Mouse (Mus musculus) ovary, adult 18-20 months (tissue): ENCODE measurements around the gene Sbf2.

Experiments
- DNase-seq: peaks from one replicate; pipeline ENCODE4 v3.0.0; 2022; ENCODE audit warnings: low spot score, mixed read lengths

The Sbf2 gene

GRCm38 (mm10) chr7:110307741-110308140 is 307.0 kb downstream of the Sbf2 start:
- DNase-seq: no peak

- no peak for DNase-seq
These were observed 308.4 kb downstream of the Sbf2 start for GRCm38 (mm10) chr7:110306281-110306680.

- no peak for DNase-seq
These were observed 309.2 kb downstream of the Sbf2 start for GRCm38 (mm10) chr7:110305486-110305885.

DNA sequence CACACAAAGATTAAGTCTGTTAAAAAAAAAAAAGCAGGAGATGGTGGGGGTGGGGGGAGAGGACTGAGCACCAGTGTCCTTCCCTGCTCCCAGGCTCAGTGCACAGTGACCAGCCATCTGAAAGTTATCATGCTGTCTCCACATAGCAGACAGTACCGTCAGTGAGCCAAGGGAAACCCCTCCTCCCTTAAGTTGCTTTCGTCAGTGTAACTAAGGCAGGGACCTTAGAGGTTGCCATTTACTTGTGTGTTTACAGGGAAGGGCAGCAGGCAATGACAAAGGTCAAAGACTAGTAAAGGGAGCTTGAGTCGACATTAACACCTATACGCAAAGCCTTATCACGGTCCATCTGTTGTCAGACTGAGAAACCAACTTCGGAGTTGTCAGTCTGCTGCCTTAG is 311.8 kb downstream of the Sbf2 start:
- DNase-seq: no peak

- DNase-seq: no peak
These were observed 315.8 kb downstream of the Sbf2 start for GRCm38 (mm10) chr7:110298739-110299410.

DNA sequence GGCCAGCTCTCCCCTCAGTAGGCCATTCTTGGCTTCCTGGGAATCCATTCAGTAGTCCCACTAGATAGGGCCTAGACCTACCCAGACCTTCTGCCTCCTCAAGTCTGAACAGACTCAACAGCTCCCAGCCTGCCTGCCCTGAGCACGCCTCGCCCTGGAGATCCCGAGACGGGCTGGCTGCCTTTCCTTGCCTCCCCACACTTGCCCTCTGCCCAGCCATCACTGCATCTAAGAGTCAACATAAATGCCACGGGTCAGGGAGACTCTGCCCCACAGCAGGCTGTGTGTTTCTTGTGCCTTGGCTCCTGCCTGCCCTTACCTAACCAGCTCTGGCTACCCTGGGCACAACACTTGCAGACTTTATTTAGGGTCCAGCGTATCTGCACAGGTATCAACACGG is 316.6 kb downstream of the Sbf2 start:
- DNase-seq: no peak

DNA sequence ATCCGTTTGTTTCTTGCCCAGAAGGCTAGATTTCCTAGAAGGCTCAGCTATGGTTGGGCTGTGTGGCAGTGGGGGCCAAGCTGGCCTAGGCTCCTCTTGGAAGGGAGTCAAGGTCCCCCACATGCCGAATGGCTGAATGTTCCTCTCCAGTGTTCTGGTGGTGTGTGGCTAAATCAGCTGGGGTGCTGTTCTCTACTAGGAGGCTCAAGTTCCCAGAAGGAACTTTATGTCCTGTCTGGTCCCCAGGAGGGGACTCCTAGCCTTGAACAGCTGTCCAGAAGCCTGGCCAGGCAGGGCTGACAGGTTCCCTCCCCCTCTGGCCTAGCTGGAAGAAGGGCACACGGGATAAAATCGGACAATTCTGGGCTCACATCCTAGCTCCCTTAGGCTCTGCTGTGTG is 317.1 kb downstream of the Sbf2 start:
- DNase-seq: no peak

DNA sequence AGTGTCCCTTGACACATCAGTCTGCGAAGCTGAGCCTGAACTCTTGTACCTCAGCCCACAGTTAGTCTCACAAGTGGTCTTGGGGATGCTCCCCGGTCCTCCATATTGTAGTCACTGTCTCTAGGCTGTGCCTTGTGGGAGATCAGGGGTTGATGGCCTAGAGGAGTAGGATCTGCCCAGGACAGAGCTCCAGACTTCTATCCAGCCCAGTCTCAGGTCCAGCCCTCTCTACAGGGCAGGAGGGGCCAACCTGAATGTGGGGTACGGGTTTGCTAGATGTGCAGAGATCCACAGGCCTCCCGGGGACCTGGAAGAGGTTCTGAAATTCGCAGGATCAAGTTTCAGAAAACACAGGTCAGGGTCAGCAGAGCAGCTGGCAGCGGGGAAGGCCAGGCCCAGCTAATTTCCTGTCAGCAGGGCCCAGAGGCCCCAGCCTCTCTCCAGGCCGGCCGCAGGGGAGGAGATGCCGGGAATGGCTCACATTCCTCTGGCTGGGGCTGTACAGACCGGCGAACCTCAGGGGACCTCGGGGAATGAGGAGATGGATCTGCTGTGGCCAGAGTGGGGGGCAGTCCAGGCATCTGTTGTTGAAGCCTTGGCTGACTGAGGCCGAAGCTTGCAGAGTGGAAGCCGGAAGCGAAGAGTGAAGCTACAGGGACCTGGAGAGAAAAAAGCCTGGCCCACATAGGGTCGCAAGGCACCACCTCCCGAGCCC is 317.7 kb downstream of the Sbf2 start:
- peak; percentile 48 for DNase-seq

GRCm38 (mm10) chr7:110289647-110290046 is 325.1 kb downstream of the Sbf2 start:
- no peak for DNase-seq

- DNase-seq: peak; percentile 33
These were observed 326.0 kb downstream of the Sbf2 start for GRCm38 (mm10) chr7:110288731-110289191.

GRCm38 (mm10) chr7:110288191-110288604 is 326.5 kb downstream of the Sbf2 start:
- no peak for DNase-seq

DNA sequence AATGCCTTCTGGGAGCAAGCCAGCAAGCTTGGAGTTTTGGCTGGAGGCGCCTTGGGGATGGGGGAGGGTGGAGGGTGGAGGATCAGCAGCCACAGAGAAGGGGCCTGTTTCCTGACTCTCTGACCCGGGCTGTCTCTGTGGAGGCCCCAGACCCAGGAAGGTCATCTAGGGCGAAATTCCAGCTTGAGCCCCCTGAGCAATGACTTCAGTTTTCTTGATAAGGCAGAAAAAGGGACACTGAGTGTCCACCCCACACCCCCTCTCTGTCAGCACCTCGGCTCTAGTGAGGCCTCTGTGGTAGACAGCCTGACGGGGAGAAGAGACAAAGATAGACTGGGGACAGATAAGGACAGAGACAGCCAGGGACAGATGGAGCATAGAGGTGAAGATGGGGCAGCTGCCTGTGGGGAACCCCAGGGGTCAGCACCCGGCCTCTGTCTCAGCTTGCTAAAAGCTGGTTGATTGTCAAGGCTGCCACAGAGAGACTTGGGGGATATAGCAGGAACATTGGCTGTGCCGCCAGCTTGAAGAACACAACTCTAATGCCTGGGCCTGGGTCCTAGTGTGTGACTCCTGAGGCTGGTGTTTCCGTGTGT is 327.1 kb downstream of the Sbf2 start:
- DNase-seq: no peak

DNA sequence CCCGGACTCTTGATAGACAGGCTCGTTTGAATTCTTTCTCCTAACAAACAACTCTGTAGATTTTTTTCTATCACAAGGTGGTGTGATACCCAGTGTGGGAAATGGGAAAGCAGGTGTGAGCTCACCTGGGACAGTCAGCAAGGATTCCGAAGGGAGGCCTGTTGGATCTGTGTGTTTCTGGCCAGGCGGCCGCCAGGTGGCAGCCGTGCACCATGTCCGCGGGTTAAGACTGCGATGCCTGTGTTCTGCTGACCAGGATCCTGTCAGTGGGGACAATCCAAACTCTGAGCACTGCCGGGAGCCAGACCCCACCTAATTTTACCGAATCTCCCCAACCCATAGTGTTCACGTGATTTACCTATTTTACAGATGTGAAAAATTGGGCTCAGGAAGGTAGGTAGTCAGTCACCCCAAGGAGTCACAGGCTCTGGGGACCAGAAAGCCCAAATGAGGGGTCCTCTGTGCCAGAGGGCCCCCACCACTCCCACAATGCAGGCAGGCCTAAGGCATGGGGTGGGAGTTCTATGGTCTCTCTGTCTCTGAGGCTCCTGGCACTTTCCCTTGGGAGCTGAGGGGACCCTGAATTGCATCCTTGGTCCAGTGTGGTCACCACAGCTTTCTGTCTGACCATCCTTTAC is 327.8 kb downstream of the Sbf2 start:
- peak; percentile 46 for DNase-seq

DNA sequence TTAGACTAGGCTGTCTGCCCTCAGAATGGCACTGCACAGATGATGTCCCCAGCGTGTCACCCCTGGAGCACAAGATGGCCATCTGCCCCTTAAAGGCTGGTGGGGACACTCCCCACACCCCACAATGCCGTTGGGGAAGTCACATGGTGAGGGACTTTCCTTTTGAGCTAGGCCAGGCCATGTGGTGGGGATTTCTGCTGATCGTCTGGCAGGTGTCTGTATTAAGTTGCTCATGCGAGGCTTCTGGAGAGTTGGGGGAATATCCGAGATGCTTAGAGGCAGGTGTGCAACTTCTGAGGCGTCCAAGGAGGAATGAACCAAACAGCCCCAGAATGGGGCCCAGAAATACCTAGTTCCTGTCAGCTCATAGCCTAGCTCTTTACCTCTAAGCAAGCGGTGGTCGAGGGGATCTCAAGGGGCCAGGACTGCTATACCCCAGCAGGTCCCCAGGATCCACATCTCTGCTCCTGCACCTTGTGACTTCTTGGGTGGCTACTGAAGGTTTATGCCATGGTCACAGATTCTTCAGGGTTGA is 328.5 kb downstream of the Sbf2 start:
- DNase-seq: no peak

DNA sequence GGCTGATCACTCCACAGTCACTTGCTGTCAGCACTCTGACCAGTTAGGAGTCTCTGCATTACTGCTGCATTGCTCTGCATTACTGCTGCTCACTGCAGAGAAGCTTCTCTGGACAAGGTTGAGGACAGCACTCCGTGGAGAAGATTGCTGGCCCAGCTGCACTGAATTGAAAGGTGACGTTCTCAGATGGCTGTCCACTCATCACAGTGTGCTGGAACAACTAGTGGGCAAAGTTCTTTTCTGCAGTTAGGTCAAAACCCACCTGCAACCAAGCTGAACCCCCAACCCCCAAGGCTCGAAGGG is 328.9 kb downstream of the Sbf2 start:
- DNase-seq: no peak

DNA sequence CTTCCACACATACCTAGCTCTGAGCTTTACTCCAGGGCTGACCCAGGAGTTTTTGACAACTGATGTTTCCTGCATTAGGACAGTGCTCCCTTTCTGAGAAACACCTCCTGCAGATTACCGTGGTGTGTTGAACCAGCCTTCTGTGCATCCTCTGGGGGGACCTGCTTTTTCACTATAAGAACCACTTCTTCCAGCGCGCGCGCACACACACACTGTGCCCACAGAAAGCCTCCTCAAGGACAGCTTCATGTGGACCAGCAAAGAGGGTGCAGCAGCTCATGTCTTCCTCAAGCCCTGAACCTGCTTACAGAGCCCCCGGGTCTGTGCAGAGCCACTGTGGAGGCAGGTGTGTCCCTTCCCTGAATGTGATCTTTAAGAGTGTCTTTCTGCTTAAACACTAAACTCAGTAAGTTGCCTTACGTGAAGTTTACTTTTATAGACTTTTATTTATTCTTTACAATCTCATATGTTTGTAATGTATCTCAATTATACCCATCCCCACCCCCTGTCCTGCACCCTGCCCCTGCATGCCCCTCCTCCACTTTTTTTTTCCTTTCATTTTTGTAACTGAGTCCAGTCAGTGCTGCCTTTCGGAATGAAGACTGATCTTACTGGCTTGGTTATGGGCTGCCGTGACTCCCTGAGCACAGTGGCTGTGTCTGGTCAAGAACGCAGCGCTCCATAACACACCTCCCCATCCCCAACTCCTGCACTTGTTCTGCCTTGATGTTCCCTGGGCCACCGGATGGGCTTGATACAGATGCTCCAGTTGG is 329.5 kb downstream of the Sbf2 start:
- DNase-seq: no peak

DNA sequence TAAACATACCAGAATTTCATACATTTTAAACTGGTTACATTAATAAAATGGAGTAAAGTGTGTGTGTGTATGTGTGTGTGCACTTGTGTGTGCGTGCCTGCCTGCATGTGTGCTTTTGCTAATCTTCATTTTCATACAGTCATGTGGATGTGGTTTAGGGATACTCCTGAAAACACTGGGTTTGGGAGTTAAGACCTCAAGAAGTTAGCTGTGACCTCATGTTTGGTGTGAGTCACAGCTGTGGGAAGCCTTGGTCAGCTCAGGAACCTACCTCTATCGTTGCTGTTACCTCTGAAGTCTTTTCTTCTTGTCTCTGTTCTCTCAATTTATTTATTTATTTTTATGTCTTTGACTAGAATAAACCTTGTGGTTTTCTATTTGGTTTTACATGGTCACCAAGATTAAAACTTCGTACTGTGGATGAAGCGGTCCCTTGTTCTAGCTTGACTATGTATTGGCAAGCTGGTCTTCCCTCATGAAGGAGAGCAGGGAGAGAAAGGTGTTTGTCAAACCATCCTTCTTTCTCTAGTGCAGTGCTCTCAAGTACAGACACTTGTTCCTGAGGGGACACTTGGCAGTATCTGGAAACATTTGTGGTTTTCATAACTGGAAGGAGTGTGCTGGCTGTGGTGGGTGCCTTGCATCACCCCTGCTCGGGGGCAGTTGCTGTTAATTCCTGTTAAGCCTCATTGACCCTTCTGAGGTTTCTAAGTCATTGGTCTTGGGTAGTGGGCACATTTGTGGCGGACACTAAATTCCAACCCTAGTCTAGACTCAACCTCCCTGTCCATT is 331.0 kb downstream of the Sbf2 start:
- DNase-seq: no peak

GRCm38 (mm10) chr7:110282797-110283196 is 331.9 kb downstream of the Sbf2 start:
- DNase-seq: no peak

DNA sequence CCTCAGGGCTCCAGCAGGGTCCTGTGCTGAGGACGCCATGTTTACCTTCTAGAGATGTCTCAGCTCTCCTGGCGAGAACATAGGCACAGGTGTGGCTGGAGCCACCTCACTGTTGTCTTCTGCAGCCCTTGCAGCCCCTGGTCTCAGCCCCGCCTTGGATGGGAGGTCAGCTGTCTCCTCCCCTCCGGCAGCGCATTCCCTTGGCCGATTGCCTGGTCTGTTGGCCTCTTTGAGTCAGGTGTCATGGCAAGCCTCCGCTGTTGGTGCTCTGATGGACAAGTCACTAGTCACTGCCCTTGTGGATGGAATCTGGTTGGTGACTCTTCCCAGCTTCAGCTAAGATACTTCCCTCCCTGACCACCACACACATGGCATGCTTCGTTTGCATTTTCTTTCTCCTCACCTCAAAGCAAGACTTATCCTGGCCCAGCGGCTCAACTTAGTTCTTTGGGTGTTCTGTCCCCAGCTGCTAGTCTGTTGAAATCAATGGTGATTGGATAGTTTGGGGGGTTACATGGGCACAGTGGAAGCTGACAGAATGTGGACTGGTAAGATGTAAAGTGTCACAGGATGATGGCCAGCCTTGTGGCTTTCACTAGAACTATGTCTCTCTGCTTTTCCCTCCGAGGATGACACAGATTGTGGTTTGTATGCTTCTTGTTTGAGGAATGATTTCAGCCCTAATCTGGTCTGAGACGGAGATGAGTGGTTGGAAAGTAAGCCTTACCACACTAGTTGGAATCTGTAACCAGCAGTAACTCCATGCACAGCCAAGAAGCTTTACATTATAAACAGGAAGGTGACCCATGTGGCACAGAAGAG is 333.1 kb downstream of the Sbf2 start:
- no peak for DNase-seq

GRCm38 (mm10) chr7:110279183-110279582 is 335.5 kb downstream of the Sbf2 start:
- DNase-seq: no peak
